Mouse (Mus musculus): ENCODE measurements around the gene Lbhd2. TPM values are rescaled to one million over a fixed set of nuclear protein-coding genes. Genes with fewer than 3 reads are reported as not detected.
A peak's percentile ranks its signal among the peaks of the same experiment; 100 is the strongest.

The Lbhd2 gene
- total RNA-seq, 2 experiments from 2014 or later, result 1.8 TPM; not detected in 1

- no peak for DNase-seq (ENCODE audit: low spot score in 2 of 2)
- intact Hi-C loops (cut with DNase I), result loop anchor here (5.0 to 10.0 kb wide), 2 partner anchors 74 to 216 kb away; no protein-coding TSS in a partner anchor
These were observed 21.8 kb downstream of the Lbhd2 start for GRCm38 (mm10) chr12:111428364-111428763.

- DNase-seq (ENCODE audit: low spot score in 2 of 2), result peak in 1 of 2 experiments; percentile 54
These were observed 22.6 kb downstream of the Lbhd2 start for GRCm38 (mm10) chr12:111428961-111429911.

GRCm38 (mm10) chr12:111430049-111430867 lies 23.6 kb downstream of the Lbhd2 start:
- no peak for DNase-seq (ENCODE audit: low spot score in 2 of 2)
- intact Hi-C loops (cut with DNase I), result no loop called here

More at GRCm38 (mm10) chr12:111428961-111429911, 22.6 kb downstream of the Lbhd2 start:
- intact Hi-C loops (cut with DNase I), result loop anchor here (5.0 to 10.0 kb wide), 2 partner anchors 73 to 216 kb away; no protein-coding TSS in a partner anchor

GRCm38 (mm10) chr12:111430868-111431817 lies 24.5 kb downstream of the Lbhd2 start:
- intact Hi-C loops (cut with DNase I), result no loop called here
- peak in 1 of 2 experiments; percentile 28 for DNase-seq (ENCODE audit: low spot score in 2 of 2)

GRCm38 (mm10) chr12:111432097-111432496 lies 25.5 kb downstream of the Lbhd2 start:
- intact Hi-C loops (cut with DNase I), result no loop called here
- DNase-seq (ENCODE audit: low spot score in 2 of 2), result no peak

GRCm38 (mm10) chr12:111432751-111433331 lies 26.2 kb downstream of the Lbhd2 start:
- intact Hi-C loops (cut with DNase I), result no loop called here
- DNase-seq (ENCODE audit: low spot score in 2 of 2), result no peak

- no peak for DNase-seq (ENCODE audit: low spot score in 2 of 2)
- intact Hi-C loops (cut with DNase I), result no loop called here
These were observed 27.6 kb downstream of the Lbhd2 start for GRCm38 (mm10) chr12:111434164-111434744.

GRCm38 (mm10) chr12:111434745-111435327 lies 28.2 kb downstream of the Lbhd2 start:
- no peak for DNase-seq (ENCODE audit: low spot score in 2 of 2)
- intact Hi-C loops (cut with DNase I), result no loop called here

- intact Hi-C loops (cut with DNase I), result no loop called here
- no peak for DNase-seq (ENCODE audit: low spot score in 2 of 2)
These were observed 29.6 kb downstream of the Lbhd2 start for GRCm38 (mm10) chr12:111436170-111436569.

GRCm38 (mm10) chr12:111436640-111437039 lies 30.0 kb downstream of the Lbhd2 start:
- intact Hi-C loops (cut with DNase I), result no loop called here
- peak; percentile 46 to 49 for DNase-seq (ENCODE audit: low spot score in 2 of 2)

GRCm38 (mm10) chr12:111437222-111437900 lies 30.8 kb downstream of the Lbhd2 start:
- intact Hi-C loops (cut with DNase I), result no loop called here
- no peak for DNase-seq (ENCODE audit: low spot score in 2 of 2)

GRCm38 (mm10) chr12:111438850-111439249 lies 32.2 kb downstream of the Lbhd2 start:
- intact Hi-C loops (cut with DNase I), result no loop called here
- no peak for DNase-seq (ENCODE audit: low spot score in 2 of 2)

GRCm38 (mm10) chr12:111440701-111441373 lies 34.2 kb downstream of the Lbhd2 start:
- no peak for DNase-seq (ENCODE audit: low spot score in 2 of 2)
- intact Hi-C loops (cut with DNase I), result no loop called here

GRCm38 (mm10) chr12:111441523-111441922 lies 34.9 kb downstream of the Lbhd2 start:
- no peak for DNase-seq (ENCODE audit: low spot score in 2 of 2)
- intact Hi-C loops (cut with DNase I), result no loop called here

GRCm38 (mm10) chr12:111442309-111443010 lies 35.9 kb downstream of the Lbhd2 start, which contains the start of gene Tnfaip2:
Gene Tnfaip2, plus strand, starts transcription at chr12:111442469.
- no peak for DNase-seq (ENCODE audit: low spot score in 2 of 2)
- intact Hi-C loops (cut with DNase I), result no loop called here

Data from left cerebral cortex, postnatal 14 days (tissue).